Mouse (Mus musculus) left cerebral cortex, postnatal 25 days (tissue): ENCODE results near the gene Cfap157. TPM values are rescaled to one million over a fixed set of nuclear protein-coding genes. Genes with fewer than 3 reads are reported as not detected.

Experiments
- DNase-seq, 2 experiments: peaks; one replicate each; pipeline ENCODE4 v3.0.0; 2022; ENCODE audit warnings: low spot score in 2 of 2, mixed read lengths in 1 of 2
- intact Hi-C: fragments of 180-260 bp; cut with DNase I; formaldehyde crosslinking; loops from one replicate; pipeline ENCODE4 v1.15.1; 2025
- total RNA-seq, 2 experiments: library from RNA; stranded (reverse); gene quantifications; 2 replicates each; pipeline ENCODE4 v1.2.3; 2021

The Cfap157 gene
- total RNA-seq, 2 experiments from 2014 or later, result 0.62 TPM; not detected in 1

DNA sequence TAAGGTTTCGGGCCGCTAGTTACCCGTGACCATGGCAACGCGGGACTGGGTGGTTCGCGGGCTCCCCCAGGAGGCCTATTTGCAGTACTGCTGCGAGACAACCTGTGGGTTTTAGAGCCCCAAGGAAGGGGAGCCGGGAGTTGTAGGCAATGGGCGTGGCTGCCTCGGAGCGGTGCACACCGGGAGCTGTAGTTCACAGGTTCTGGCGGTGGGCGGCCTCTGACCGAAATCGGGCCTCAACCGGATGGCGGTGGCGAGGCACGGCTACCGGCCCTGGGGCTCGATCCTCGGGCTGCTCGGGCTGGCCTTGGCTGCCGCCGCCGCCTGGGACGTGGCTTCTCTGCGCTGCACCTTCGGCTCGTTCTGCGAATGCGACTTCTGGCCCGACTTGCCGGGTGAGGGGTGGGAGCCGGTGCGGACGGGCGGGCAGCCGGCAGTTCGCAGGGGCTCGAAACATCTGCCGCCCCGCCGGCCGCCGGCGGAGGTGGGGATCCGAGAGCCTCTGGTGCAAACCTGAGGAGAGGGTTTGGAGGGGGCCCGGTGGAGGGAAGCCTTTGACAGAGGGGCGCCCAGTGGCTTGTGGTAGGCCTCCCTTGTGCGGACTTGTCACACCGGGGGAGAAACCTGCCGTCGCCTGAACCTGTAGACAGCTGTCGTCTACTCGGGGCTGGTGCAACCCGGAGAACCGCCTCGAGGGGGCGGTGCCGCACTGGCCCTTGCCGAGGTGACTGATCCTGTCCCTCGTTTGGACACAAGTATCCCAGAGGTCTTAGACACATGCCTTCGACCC is 27.0 kb downstream of the Cfap157 start, which contains the start of gene Tor2a:
Gene Tor2a (plus strand): TSS at position 179 of the 790 bp plus-strand sequence.
- DNase-seq, result peak; percentile 98 to 99
- intact Hi-C loops, result loop anchor here (1.0 to 5.0 kb wide), 2 partner anchors 44 to 130 kb away; partner anchors contain the start of gene Cdk9

DNA sequence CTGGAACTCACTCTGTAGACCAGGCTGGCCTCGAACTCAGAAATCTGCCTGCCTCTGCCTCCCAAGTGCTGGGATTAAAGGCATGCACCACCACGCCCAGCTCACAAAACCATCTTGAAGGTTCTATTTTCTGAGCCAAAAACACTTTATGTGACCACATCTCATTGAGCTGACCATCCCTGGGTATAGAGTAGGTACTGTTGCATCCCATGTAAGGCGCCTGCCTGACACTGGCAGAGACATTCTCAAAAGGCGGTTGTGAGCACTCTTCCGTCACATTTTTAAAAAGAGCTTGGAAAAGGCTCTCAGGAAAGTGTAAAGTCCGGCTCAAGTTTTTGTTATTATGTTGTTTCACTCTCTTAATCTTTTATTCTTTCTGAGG is 27.6 kb downstream of the Cfap157 start:
- intact Hi-C loops, result loop anchor here (1.0 to 5.0 kb wide), 2 partner anchors 43 to 129 kb away; partner anchors contain the start of gene Cdk9
- DNase-seq, result no peak

DNA sequence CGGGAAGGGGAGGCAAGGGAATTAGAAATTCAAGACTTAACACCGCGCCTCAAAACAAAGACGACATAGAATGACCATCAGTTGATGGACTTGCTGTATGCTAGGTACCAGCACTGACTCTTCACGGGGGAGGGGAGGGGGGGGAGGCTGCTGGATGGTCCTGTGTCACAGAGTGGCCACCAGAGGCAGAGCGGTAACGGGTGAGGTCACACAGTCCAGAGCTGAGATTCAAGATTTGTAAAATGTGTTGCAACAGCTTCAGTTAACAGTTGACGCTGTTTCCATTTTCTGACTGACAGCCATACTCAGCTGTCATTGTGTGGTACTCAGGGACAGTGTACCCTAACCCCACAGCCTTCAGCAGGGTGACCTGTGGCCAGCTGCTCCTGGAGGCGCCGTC is 32.0 kb downstream of the Cfap157 start:
- intact Hi-C loops, result no loop called here
- DNase-seq, result no peak

DNA sequence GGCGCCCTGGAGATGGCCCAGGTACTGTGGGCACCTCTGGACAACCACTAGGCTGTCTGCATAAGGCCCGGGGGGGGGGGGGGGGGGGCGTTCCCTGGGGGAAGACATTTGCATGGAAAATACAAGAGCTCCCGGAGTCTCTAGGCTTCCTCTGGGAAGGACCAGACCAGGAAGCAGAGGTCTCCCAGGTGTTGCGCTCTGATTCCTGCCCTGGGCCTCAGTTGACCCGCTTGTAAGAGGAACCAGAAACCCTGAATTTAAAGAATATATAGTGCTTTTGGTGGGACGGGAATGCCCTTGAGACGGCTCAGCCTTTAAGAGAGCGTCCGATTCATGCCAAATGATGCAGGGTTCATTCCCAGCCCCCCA is 32.6 kb downstream of the Cfap157 start:
- DNase-seq, result no peak
- intact Hi-C loops, result no loop called here

DNA sequence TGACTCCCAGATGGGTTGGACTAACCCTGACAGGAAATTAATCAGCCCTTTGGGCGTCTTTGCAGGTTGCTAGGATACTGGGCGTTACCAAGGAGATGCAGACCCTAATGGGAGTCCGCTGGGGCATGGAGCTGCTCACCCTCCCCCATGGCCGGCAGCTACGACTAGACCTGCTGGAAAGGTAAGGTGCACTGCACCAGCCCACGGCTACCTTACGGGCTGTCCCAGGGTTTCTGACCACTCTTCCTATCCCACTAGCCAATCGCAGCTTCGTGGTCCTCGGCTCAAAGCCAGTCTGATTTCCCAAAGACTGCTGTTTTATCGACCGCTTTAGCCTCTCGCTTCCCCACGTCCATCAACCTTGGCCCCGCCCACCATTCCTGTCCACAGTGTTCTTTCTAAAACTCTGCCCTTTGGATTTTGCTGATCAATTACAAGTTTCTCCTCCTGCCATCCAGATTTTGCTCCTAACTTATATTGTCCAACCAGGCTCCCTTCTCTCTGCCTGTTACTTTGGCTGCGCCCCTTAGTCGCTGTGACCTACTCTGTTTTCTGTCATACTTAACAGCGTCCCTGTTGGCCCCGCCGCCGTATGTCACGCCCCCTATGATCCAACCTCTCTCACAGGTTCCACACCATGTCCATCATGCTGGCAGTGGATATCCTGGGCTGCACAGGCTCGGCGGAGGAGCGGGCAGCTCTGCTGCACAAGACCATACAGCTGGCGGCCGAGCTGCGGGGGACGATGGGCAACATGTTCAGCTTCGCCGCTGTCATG is 33.2 kb downstream of the Cfap157 start:
- intact Hi-C loops, result no loop called here

DNA sequence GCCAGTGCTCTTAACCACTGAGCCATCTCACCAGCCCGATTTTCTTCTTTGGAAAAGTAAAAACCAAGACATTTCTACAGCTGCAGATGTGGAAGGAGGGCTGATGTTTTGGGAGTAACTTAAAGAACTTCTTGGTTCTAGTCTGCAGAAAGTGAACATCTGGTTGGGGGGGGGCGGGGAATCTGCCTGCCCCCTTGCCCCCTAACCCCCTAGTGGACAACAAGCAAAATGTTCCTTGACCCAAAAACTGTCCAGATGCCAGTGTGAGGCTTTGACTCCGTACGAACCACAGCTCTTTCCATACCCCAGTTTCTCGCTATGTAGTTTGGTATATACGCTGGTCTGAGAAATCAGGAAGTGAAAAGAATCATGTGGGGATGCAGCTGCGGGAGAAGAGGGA is 34.0 kb downstream of the Cfap157 start:
- no peak for DNase-seq
- intact Hi-C loops, result no loop called here

More for the DNA sequence above, 33.2 kb downstream of the Cfap157 start:
- no peak for DNase-seq

DNA sequence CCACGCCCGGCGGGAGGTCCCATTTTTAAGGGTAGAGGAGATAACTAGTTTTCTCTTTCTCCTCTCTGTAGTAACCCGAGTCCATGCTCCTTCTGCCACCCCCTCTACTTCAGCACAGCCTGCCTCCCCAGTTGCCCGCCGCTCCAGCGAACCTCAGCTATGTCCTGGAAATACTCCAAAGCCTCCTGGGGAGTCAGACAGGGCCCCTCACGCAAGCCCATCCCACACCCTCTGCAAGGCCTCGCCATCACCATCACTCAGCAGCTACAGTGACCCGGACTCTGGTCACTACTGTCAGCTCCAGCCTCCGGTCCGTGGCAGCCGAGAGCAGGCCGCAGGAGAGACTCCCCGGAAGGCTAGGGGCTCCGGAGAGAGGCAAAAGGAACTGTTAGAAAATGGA is 35.1 kb downstream of the Cfap157 start:
- DNase-seq, result no peak
- intact Hi-C loops, result no loop called here

DNA sequence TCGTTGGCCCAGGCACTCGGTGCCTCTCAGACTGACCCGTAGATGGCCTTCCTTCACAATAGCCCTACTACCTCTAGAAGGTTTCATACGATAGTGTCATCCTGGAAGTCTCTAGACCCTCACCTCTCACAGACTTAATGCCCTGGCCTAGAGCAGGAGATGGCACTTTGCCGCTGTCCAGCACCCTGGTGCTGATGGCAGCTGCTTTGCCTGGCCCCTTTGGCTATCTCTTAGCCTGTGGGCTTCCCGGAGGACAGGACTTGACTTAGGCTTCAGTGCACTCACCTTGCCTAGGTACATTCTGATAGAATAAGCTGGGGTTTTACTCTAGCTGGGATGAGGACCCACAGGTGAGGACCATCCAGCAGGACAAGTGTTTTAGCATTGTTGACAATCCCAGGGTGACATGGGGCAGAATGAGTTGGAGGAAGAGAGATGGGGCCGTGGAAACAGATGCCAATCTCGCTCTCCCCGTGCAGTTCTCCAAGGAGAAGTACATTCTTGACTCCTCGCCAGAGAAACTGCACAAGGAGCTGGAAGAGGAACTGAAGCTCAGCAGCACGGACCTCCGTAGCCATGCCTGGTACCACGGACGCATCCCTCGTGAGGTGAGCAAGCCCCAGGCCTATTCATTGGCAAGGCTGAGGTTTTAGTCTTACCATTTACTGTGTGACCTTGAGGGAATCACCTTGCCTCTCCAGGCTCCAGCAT is 39.8 kb downstream of the Cfap157 start:
- intact Hi-C loops, result no loop called here
- no peak for DNase-seq

DNA sequence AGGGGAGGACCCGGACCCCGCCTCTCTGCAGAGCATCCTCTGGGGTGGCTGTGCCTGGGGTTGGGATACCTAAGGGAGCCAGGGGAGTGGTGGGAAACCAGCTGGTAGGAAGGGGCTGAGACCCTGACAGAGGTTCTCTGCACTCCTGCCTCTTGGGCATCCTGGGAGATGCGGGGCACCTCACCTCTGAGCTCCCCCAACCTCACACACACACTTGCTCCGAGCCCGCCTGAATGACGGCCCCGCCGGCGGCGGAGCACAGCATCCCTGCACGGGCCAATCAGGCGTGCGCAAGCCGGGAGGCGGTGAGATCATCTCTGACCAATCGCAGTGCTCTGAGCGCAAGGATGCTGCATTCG is 42.1 kb downstream of the Cfap157 start:
- DNase-seq, result peak; percentile 88 to 92
- intact Hi-C loops, result no loop called here

DNA sequence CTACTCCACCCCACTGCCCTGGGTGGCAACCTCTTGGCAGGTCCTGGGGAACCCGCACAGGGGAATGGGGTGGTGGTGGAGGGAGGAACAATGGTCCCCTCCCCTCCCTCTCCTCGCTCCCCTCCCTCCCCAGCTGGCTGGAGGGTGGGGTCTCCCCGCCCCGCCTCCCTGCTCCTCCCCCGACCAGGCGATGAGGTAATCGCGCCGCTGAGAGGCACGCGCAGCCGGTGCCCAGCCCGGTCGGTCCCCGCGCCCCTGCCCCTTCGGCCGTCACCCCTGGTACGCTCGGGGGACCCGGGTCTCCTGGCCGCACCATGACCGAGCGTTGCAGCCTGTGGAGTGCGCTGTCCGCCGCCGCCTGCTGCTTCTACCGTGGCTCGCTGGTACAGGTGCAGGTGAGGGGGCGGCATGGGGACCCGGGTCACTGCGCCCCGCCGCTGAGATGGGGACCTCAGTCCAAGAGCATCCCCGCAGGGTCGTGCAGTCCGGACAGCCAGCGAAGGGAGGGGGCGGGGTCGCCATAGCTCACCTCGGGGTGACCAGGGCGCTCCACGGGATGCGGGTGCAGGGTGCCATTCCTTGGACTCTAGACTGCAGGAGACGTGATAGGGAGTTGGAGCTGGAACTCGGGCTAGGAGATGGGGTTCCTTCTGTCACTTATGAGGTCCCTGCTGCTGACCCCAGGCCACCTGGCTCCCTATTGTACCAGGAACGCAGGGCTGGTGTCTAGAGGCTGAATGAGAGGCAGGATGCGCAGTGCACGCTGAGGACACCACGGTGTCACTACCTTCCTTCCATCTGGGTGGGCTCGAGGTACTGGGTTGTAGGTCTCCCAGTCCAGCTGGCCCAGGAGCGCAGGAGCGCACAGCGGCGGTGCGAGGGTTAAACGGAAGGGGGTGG is 42.7 kb downstream of the Cfap157 start:
- intact Hi-C loops, result loop anchor here (1.0 kb wide), 1 partner anchor 28 kb away; the partner anchor contains the start of gene Cdk9

DNA sequence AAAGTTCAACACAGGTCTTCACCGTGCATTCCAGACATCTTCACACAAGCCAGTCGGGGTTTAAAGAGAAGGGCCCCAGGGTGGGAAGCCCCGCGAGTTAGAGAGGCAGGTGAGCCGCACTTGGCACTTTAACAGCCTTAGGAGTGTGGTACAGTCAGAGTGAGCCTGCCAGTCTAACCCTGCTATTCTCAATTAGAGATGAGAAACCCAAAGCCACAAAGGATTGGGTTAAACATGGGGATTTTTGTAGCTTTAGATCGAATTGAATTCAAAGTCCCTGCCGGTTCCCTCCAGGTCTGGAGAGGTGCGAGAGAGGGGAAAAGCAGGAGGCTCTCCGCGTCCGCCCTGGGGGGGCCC is 43.3 kb downstream of the Cfap157 start, which contains the start of gene 6330409D20Rik:
Gene 6330409D20Rik (minus strand): TSS at position 101 of the 357 bp plus-strand sequence.
- DNase-seq, result no peak
- intact Hi-C loops, result loop anchor here (1.0 kb wide), 1 partner anchor 28 kb away; the partner anchor contains the start of gene Cdk9

More for the DNA sequence above, 42.7 kb downstream of the Cfap157 start:
- DNase-seq, result peak; percentile 65

DNA sequence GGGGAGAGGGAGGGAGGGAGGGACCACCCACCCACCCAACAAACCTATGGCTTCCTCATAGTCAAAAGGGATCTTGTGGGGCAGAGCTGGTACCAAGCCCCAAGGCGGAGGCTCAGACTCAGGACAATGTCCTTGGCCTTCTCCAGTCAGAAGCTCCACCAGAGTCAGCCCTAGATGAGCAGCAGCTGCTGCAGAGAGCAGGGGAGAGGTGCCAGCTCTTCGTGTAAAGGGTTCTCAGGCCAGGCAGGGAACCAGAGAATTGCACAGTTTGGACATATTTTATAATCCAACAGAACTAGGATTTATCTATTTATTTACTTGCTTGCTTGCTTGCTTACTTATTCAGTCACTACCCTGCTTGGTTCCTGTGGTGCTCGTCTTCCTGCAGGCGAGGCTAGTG is 44.9 kb downstream of the Cfap157 start:
- intact Hi-C loops, result no loop called here
- no peak for DNase-seq

DNA sequence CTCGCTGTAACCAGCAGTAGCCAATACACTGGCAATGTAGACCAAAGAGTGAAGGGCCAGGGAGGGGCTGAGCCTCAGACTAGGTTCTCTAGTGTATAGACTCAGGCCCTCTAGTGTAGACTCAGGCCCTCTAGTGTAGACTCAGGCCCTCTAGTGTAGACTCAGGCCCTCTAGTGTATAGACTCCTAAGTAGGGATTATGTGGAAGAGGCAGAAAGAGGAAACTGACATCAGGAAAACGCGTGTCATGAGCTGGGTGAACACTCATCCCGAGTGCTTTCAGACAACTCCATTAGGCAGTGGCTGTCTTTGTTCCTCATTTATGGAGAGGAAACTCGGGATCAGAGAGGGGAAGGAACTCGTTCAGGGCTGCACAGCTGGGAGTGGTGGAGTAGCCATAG is 47.2 kb downstream of the Cfap157 start:
- intact Hi-C loops, result no loop called here
- no peak for DNase-seq

DNA sequence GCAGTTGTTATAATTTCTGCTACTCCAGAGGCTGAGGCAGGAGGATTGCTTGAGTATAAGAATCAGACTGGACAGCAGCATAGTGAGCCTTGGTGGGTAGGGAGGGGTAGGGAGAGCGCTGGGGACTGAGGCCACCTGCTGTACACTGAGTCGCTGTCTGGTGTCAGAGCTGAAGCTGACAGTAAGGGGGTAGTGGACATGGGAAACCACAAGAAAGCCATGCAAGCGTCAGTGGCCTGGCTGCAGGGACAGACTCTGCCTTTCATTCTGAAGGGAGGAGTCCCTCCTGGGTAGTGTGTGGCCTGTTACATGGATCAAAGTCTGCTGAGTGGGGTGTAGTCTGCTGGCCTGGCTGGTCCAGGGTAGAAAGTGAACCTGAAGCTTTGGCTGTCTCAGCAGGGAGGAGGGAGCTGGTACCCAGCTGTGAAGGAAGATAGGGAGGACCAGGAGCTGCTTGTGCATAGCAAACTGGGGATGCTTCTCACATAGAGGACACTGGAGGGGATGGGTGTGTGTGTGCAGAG is 47.9 kb downstream of the Cfap157 start:
- DNase-seq, result no peak
- intact Hi-C loops, result no loop called here

DNA sequence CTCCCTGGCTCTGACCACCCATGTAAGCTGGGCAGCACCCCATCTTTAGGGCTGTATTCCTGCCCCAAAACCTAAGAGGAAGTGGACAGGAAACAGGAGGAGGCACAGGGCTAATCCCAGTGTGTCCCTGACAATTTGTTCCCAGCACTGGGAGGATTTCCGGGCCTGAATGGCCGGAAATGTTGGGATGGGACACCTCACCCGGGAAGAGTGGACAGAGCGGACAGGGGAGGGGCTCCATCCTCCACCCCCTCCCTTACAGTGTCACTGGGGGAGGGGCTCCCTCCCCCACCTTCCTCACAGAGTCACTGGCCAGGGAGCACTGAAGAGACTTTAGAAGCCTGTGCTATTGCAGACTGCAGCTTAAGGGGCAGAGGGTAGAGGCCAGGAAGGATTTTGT is 49.3 kb downstream of the Cfap157 start:
- DNase-seq, result no peak
- intact Hi-C loops, result no loop called here

DNA sequence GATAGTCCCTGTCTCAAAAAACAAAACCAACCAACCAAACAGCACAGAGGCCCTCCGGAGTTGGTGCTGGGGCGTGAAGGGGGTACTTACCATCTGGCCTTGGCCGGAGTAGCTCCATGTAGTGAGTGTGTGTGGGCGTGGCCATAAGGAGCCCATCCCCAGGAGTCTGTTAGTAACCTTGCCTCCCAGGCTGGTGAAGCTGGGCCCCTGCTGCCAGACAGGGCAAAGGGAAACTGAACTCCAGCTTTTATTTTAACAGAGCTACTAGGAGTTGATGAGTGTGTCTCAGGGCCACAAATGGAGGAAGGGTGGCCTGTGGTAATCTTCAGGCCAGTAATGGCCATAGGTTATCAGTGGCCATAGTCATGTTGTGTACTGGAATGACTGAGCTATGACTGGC is 49.7 kb downstream of the Cfap157 start:
- DNase-seq, result no peak
- intact Hi-C loops, result no loop called here

DNA sequence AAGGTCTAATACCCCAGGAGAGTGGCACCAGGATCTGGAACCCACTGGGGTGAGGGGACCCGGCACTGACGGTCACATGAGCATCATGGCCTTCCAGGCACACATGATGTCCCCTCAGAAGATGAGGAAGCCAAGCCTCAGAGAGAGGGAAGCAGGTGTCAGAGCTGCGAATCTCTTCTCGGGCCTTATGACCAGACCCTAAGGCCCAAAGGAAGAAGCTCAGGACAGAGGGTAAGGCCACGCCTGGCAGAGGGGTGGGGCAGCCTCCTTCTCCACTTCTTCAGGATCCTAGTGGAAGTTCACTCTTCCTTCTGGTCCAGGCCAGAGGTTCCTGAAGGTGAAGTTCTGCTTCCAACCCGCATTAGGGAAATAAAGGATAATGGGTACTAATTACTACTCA is 51.5 kb downstream of the Cfap157 start:
- no peak for DNase-seq
- intact Hi-C loops, result no loop called here

DNA sequence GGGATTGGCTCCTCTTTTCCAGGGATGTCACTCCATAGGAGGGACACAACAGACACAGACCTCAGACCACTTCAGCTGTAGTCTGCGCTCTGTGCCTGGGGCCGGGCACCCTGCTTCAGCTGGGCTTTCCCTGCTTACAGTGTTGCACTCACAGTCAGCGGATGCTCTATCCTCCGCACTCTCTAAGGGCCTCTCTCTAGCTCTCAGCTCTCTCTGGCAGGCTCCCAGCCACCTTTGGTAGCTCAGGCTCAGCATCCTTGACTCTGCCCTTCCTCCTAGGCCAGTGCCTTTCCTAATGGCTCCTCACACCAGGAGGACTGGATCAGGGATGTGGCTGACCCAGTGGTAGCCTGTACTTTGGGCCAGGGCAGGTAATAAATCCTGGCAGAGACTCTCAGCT is 52.3 kb downstream of the Cfap157 start:
- DNase-seq, result no peak
- intact Hi-C loops, result no loop called here

DNA sequence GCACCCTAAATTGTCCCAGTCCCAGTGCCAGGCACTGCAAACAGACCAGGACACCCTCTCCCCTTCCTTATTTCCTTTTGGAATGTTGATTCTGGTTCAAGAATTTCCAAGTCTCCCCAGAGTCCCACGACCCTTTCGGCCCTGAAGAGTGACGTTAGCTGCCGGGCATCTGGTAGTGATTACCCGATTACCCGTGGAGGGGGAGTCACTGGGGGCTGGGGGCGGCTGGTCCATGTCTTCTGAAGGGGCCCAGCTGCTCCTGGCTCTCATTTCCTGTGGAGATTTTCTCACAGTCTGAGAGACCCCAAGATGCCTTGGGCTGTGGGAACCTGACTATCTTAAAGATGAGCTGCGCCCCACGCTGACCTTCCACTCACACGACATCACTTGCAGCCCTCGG is 53.4 kb downstream of the Cfap157 start:
- intact Hi-C loops, result no loop called here
- no peak for DNase-seq
